Mouse (Mus musculus) heart, postnatal 14 days (tissue): ENCODE measurements around the gene Olfr1231. TPM values are rescaled to one million over a fixed set of nuclear protein-coding genes. Genes with fewer than 3 reads are reported as not detected.

Experiments
- DNase-seq, 2 experiments: peaks; one replicate each; pipeline ENCODE4 v3.0.0; 2021 to 2022
- intact Hi-C: fragments of 180-260 bp; cut with DNase I; formaldehyde crosslinking; loops from one replicate; pipeline ENCODE4 v1.15.1; 2025
- long read RNA-seq, 2 experiments: library from polyadenylated mRNA; stranded (forward); transcript quantifications; one replicate each; pipeline ENCODE4 v2.0.0; 2021
- total RNA-seq, 2 experiments: library from RNA; stranded (reverse); gene quantifications; 2 replicates each; pipeline ENCODE4 v1.2.3; 2021

Gene Olfr1231
- total RNA-seq = not detected
- long read RNA-seq, experiment 1 = 0 reads
- long read RNA-seq, experiment 2 = 0 reads

DNA sequence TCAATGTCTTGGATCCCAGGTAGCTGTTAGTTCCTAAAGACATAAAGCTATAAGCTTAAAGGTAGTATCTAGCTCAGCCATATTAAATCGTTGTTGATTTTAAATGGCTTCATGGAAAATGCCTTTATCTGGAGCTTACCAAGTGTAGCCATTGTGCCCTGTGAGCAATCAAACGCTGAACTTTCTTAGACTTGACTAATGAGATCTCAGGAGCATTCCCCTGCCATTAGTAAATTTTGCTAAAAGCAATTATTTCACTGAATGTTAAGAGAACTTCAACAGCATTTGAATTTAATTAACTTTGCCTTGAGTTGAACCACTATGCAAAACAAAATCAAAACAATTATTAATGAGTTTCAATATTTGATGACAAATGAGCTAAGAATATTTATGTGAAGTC is at the start of gene Olfr1231:
TSS of gene Olfr1231 (minus strand) at position 101 of the 400 bp plus-strand sequence.
- no peak for DNase-seq
- intact Hi-C loops = no loop called here

DNA sequence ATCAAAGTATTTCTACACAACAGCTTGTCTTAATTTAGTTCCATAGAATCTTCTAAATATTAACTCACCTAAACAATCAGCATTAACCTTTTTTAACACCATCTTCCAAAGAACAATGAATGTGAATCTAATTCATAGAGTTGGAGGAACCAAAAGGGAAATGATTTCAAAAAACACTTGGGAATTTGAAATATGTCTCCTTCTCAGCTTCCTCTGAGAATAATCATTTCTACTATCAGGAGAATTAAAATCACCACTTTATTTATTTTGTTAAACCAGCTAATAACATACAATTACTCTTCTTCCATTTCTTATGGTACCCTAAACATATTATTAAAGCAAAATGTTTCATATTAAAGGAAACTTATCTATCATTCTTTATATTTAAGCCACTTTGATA is 35.4 kb upstream of the Olfr1231 start, which contains the start of gene Olfr1233:
TSS of gene Olfr1233 (minus strand) at position 101 of the 400 bp plus-strand sequence.
- intact Hi-C loops = no loop called here

DNA sequence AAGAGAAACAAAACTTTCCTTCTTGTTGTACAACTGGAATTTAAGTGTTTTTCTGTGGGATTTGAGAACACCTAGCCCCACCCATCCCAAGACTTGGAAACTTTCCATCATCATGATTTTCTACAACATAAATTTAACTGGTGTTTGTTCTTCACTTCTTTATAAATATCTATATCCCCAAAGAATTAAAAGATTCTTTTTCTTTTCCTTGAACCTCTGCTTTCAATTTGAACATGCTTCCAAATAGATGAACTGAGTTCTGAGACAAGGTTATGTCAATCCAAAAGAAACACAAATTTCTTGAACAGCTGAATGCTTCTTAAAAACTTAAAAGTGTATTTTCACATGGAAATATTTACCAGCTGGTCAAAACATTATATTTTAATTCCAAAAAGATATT is 22.7 kb upstream of the Olfr1231 start, which contains the start of gene Olfr1232:
TSS of gene Olfr1232 (minus strand) at position 101 of the 400 bp plus-strand sequence.
- intact Hi-C loops = no loop called here
- no peak for DNase-seq

More for the DNA sequence above, 35.4 kb upstream of the Olfr1231 start, which contains the start of gene Olfr1233:
- no peak for DNase-seq

DNA sequence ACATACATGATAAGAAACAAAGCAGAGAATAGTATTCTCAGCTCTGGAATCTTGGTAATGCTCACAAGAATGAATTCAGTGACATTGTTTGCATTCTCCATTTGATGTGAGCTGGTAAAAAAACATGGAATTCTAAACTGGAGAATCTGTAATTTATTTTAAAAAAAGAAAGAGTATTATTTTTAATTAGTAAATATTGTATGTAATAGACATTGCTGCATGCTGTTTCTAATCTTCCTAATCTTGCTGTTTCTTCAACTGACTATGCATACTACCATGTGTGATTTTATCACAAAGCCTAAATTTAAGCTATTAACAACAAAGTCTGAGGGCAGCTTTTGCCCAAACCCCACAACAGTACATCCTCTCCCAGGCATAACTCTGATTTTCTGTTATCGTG is 9.7 kb downstream of the Olfr1231 start, which contains the start of gene Olfr1230:
TSS of gene Olfr1230 (minus strand) at position 101 of the 400 bp plus-strand sequence.
- intact Hi-C loops = no loop called here
- DNase-seq = no peak

DNA sequence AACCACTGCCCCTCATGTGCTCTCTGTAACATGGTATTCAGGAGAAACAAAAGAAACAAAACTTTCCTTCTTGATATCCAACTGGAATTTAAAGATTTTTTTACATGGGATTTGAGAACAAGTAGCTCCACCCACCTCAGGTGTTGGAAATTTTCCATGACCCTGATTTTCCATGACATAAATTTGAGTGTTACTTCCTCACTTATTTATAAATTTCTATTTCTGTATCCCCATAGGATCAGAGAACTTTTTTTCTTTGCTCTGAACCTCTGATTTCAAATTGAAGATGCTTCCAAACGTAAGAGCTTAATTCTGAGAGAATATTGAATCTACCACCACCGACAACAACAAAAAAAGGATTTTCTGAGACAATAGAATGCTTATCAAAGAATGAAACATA is 19.0 kb downstream of the Olfr1231 start, which contains the start of gene Olfr1229:
TSS of gene Olfr1229 (minus strand) at position 101 of the 400 bp plus-strand sequence.
- intact Hi-C loops = no loop called here
- DNase-seq = no peak

DNA sequence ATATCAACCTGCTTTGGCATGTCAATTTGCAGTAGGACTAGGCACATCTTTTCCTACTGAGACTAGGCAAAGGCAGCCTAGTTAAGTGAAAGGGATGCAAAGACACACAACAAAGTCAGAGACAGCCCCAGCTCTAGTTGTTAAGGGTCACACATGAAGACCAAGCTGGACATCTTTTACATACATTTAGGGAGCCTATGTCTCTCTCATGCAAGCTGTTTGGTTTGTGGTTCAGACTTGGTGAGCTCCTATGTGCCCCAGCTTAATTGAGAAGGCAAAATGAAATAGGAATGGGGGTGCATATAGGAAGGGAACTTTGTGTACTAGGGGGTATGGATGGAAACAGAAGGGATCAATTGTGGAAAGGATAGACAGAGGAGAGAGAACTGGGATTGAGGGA is 52.9 kb downstream of the Olfr1231 start, which contains the start of gene Olfr1228:
TSS of gene Olfr1228 (minus strand) at position 101 of the 400 bp plus-strand sequence.
- intact Hi-C loops = no loop called here
- DNase-seq = no peak

Other genes starting within 250 kb of the Olfr1231 start
- not detected for gene Olfr1218, start 245.9 kb downstream of the Olfr1231 start, total RNA-seq
- gene Olfr1219, start 223.6 kb downstream of the Olfr1231 start, total RNA-seq = not detected
- not detected for gene Olfr1220, start 200.2 kb downstream of the Olfr1231 start, total RNA-seq
- not detected for gene Olfr1221, start 189.8 kb downstream of the Olfr1231 start, total RNA-seq
- gene Olfr1222, start 174.0 kb downstream of the Olfr1231 start, total RNA-seq = not detected
- gene Olfr1223, start 155.5 kb downstream of the Olfr1231 start, total RNA-seq = not detected
- gene Olfr1224-ps1, start 143.0 kb downstream of the Olfr1231 start, total RNA-seq = not detected
- gene Olfr1225, start 132.4 kb downstream of the Olfr1231 start, total RNA-seq = not detected
- gene Olfr1226, start 107.0 kb downstream of the Olfr1231 start, total RNA-seq = not detected
- not detected for gene Olfr1228, start 53.0 kb downstream of the Olfr1231 start, total RNA-seq
- not detected for gene Olfr1229, start 19.1 kb downstream of the Olfr1231 start, total RNA-seq
- gene Olfr1230, start 9.8 kb downstream of the Olfr1231 start, total RNA-seq = not detected
- not detected for gene Olfr1232, start 22.6 kb upstream of the Olfr1231 start, total RNA-seq
- not detected for gene Olfr1233, start 35.3 kb upstream of the Olfr1231 start, total RNA-seq
- not detected for gene Olfr1234, start 57.8 kb upstream of the Olfr1231 start, total RNA-seq
- not detected for gene Olfr1238, start 102.6 kb upstream of the Olfr1231 start, total RNA-seq
- not detected for gene Olfr1239, start 113.3 kb upstream of the Olfr1231 start, total RNA-seq
- gene Olfr1240, start 135.9 kb upstream of the Olfr1231 start, total RNA-seq = not detected
- gene Olfr1241, start 180.1 kb upstream of the Olfr1231 start, total RNA-seq = not detected
- not detected for gene Olfr1242, start 191.3 kb upstream of the Olfr1231 start, total RNA-seq
- gene Olfr1243, start 224.4 kb upstream of the Olfr1231 start, total RNA-seq = not detected